Mouse (Mus musculus): Measurements from ENCODE around the gene Fbp1. TPM values are rescaled to one million over a fixed set of nuclear protein-coding genes. Genes with fewer than 3 reads are reported as not detected.
"Not testable (repeated sequence)": the region's sequence is repeated elsewhere in the genome, so short reads cannot be mapped to it uniquely, and the experiment has no call there.

The Fbp1 gene
- polyA plus RNA-seq, 1 experiment from 2014 or later: not detected

- H3K36me3 ChIP-seq (ENCODE audit: control insufficient read depth, insufficient read depth, low read length); H3K9me3 ChIP-seq (replicated peaks; ENCODE audit: control insufficient read depth, low read length); DNase-seq (ENCODE audit: low spot score); H3K4me2 ChIP-seq (ENCODE audit: low read length); H3K9ac ChIP-seq (ENCODE audit: low read length); H3K4me1 ChIP-seq (ENCODE audit: control insufficient read depth, insufficient read depth, low read length); ATAC-seq; H3K27ac ChIP-seq (ENCODE audit: low read depth, low read length); H3K27me3 ChIP-seq (replicated peaks; ENCODE audit: control insufficient read depth, insufficient read depth, low read length); H3K4me3 ChIP-seq (ENCODE audit: low read depth, low read length): not testable (repeated sequence)
- 86% methylated on average over 3 of the region's 3 CpGs for WGBS
These were observed 72.4 kb downstream of the Fbp1 start for GRCm38 (mm10) chr13:62815705-62816104.

Other genes with a start within 250 kb of the Fbp1 start
- 37.2 and 41.6 TPM in 2 replicates for gene Platr25, start 127.6 kb downstream of the Fbp1 start, polyA plus RNA-seq (2014; fragmentation: Nextera tagmentation; extraction: Ambion mirVana)
- gene Gm5141, start 102.5 kb downstream of the Fbp1 start, polyA plus RNA-seq (2014; fragmentation: Nextera tagmentation; extraction: Ambion mirVana): 10.1 and 14.4 TPM in 2 replicates
- gene Fbp2, start 29.9 kb downstream of the Fbp1 start, polyA plus RNA-seq (2014; fragmentation: Nextera tagmentation; extraction: Ambion mirVana): 0.13 TPM in 1 of 2 replicates, not detected in the other
- gene 2010111I01Rik, start 76.6 kb upstream of the Fbp1 start, polyA plus RNA-seq (2014; fragmentation: Nextera tagmentation; extraction: Ambion mirVana): 23.5 and 28.0 TPM in 2 replicates